Mouse (Mus musculus) neutrophil, adult 65 days (primary cell): ENCODE results near the gene Kcna7. TPM values are rescaled to one million over a fixed set of nuclear protein-coding genes. Genes with fewer than 3 reads are reported as not detected.

ENCODE experiments used
- total RNA-seq: library from RNA; stranded (reverse); gene quantifications from 2 replicates; pipeline ENCODE4 v1.2.4, GENCODE M21; 2023

Gene Kcna7
- not detected in 2 replicates for total RNA-seq

DNA sequence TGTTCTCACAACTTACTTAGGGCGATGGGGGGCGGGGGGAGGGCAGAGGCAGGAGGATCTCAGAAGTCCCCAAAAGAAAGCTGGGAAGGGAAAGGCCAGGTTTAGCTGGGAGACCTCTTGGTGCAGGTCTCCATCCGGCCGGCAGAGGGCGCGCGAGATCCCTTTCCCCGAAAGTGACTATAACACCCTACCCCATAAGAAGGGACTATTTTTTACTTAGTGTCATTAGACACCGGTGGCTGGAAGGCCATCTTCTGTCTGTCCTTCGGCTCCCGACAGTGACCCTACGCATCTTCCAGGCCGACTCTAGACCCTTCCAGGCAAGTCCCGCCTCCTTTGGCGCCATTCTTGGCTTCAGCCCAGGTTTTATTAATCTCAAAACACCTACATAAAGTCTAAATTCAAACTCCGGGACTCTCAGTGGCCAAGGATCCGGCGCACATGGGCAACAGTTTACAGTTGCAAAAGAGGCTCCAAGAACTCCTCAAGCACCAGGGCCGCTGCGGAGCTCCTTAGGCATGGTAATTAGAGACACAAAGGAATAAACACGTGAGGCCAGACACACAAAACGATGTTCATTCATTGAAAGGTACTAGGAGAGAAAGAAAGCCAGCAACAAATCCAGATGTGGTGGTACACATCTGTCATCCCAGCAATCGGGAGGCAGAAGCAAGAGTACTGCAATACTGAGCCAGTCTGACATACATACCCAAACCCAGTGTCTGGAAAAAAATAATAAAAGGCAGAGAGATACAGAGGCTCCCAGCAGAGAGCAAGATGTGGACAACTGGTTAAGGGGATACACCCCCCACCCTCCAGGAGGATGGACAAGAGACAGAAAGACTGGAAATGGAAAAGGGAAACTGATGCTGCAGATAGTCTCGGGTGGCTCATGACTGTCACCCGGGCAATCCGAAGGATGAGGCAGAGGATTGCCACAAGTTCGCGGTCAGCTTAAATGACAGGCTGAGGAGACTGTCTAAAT is at the start of gene Kcna7:
TSS of gene Kcna7 (plus strand) at position 563 of the 985 bp plus-strand sequence.

GRCm38 (mm10) chr7:45366652-45367019 is 38.8 kb upstream of the Kcna7 start, which contains the start of gene Ppfia3:
Ppfia3 (minus strand) TSS chr7:45367019.

GRCm38 (mm10) chr7:45370475-45371311 is 34.8 kb upstream of the Kcna7 start, which contains the start of gene Lin7b:
Lin7b (minus strand) TSS chr7:45370583.

GRCm38 (mm10) chr7:45395578-45396336 is 9.7 kb upstream of the Kcna7 start, which contains the start of gene Snrnp70:
Snrnp70 (minus strand) TSS chr7:45395742.

GRCm38 (mm10) chr7:45413113-45413863 is 7.8 kb downstream of the Kcna7 start, which contains the start of gene Ntf5:
Ntf5 (plus strand) TSS chr7:45413695.

GRCm38 (mm10) chr7:45420615-45420919 is 15.1 kb downstream of the Kcna7 start, which contains the start of gene Lhb:
Lhb (plus strand) TSS chr7:45420820.

GRCm38 (mm10) chr7:45434203-45435015 is 29.0 kb downstream of the Kcna7 start, which contains the start of gene Gys1:
Gys1 (plus strand) TSS chr7:45434844.

DNA sequence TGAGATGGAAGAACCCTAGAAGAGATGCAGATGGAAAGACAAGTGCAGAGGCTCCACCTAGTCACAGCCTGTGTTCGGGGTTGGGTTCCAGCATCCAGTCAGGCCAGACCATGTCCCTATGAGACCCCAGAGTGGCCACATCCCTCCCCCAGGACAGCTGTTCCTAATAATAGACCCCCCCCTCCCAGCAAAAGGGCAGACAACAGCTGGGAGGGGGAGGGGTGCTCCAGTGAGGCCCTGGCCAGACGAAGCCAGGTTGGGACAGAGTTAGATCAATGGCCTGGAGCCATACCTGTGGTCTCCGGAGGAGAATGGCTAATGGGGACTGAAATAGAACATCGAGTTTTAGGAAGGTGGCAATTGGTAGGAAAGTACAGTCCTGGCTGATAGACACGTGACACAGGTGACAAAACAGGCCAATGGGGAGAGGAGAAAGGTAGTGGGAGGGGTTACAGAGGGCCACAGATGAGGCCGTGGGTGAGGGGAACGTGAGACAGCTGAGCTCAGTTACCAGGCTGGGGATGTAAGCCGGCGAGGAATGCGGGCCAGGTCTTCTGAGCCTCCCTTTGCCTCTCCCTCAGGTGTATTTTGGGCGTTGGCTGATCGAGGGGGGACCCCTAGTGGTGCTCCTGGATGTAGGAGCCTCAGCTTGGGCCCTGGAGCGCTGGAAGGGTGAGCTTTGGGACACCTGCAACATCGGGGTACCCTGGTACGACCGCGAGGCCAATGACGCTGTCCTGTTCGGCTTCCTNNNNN is 32.2 kb downstream of the Kcna7 start, which contains the start of gene Ruvbl2:
TSS of gene Ruvbl2 (minus strand) at position 576 of the 756 bp plus-strand sequence.

Other genes with a start within 250 kb of the Kcna7 start
- gene Slc17a7, start 241.7 kb upstream of the Kcna7 start, total RNA-seq: 0.23 TPM in 1 of 2 replicates, not detected in the other
- not detected in 2 replicates for gene Gfy, start 226.1 kb upstream of the Kcna7 start, total RNA-seq
- not detected in 2 replicates for gene Pth2, start 224.7 kb upstream of the Kcna7 start, total RNA-seq
- gene Ccdc155, start 200.8 kb upstream of the Kcna7 start, total RNA-seq: not detected in 2 replicates
- gene Dkkl1, start 193.5 kb upstream of the Kcna7 start, total RNA-seq: not detected in 2 replicates
- gene Tead2, start 189.9 kb upstream of the Kcna7 start, total RNA-seq: not detected in 2 replicates
- 347 and 367 TPM in 2 replicates for gene Cd37, start 166.5 kb upstream of the Kcna7 start, total RNA-seq
- gene Slc6a16, start 164.6 kb upstream of the Kcna7 start, total RNA-seq: 1.2 and 1.3 TPM in 2 replicates
- gene Slc6a21, start 128.1 kb upstream of the Kcna7 start, total RNA-seq: not detected in 2 replicates
- gene Trpm4, start 71.9 kb upstream of the Kcna7 start, total RNA-seq: 3.6 and 5.2 TPM in 2 replicates
- not detected in 2 replicates for gene Hrc, start 70.4 kb upstream of the Kcna7 start, total RNA-seq
- gene Ppfia3, start 38.6 kb upstream of the Kcna7 start, total RNA-seq: 0.09 TPM in 1 of 2 replicates, not detected in the other
- 2.5 TPM in 1 of 2 replicates, not detected in the other for gene Lin7b, start 35.1 kb upstream of the Kcna7 start, total RNA-seq
- gene Snrnp70, start 9.9 kb upstream of the Kcna7 start, total RNA-seq: 255 and 367 TPM in 2 replicates
- not detected in 2 replicates for gene Ntf5, start 8.0 kb downstream of the Kcna7 start, total RNA-seq
- gene Lhb, start 15.2 kb downstream of the Kcna7 start, total RNA-seq: not detected in 2 replicates
- gene Gys1, start 29.2 kb downstream of the Kcna7 start, total RNA-seq: 53.5 and 56.5 TPM in 2 replicates
- 22.0 and 31.6 TPM in 2 replicates for gene Ruvbl2, start 32.4 kb downstream of the Kcna7 start, total RNA-seq
- 1,156 and 1,320 TPM in 2 replicates for gene Ftl1, start 54.2 kb downstream of the Kcna7 start, total RNA-seq
- 37.2 and 40.7 TPM in 2 replicates for gene Bax, start 61.2 kb downstream of the Kcna7 start, total RNA-seq
- gene Tulp2, start 76.2 kb downstream of the Kcna7 start, total RNA-seq: not detected in 2 replicates
- gene Gm45808, start 81.2 kb downstream of the Kcna7 start, total RNA-seq: 0.98 and 1.7 TPM in 2 replicates
- gene Dhdh, start 83.2 kb downstream of the Kcna7 start, total RNA-seq: 3.7 and 5.4 TPM in 2 replicates
- 90.7 and 109 TPM in 2 replicates for gene Nucb1, start 104.8 kb downstream of the Kcna7 start, total RNA-seq
- gene Ppp1r15a, start 120.6 kb downstream of the Kcna7 start, total RNA-seq: 126 and 199 TPM in 2 replicates
- not detected in 2 replicates for gene Plekha4, start 120.7 kb downstream of the Kcna7 start, total RNA-seq
- gene Hsd17b14, start 149.2 kb downstream of the Kcna7 start, total RNA-seq: 0.95 TPM in 1 of 2 replicates, not detected in the other
- 24.0 and 34.0 TPM in 2 replicates for gene Bcat2, start 164.5 kb downstream of the Kcna7 start, total RNA-seq
- not detected in 2 replicates for gene Fgf21, start 209.8 kb downstream of the Kcna7 start, total RNA-seq
- not detected in 2 replicates for gene Fut1, start 211.6 kb downstream of the Kcna7 start, total RNA-seq
- not detected in 2 replicates for gene Izumo1, start 216.2 kb downstream of the Kcna7 start, total RNA-seq
- 4.3 and 5.0 TPM in 2 replicates for gene Rasip1, start 221.8 kb downstream of the Kcna7 start, total RNA-seq
- gene Mamstr, start 234.3 kb downstream of the Kcna7 start, total RNA-seq: 0.20 TPM in 1 of 2 replicates, not detected in the other